Mouse (Mus musculus): ENCODE results near the gene Gm12248. TPM values are rescaled to one million over a fixed set of nuclear protein-coding genes. Genes with fewer than 3 reads are reported as not detected.

Gm12248 gene
- polyA plus RNA-seq (2012; rRNA removed), result 1.5 TPM in 2 replicates

- Histone ChIP-seq H3K36me3 (ENCODE audit: control insufficient read depth, insufficient read depth, low read length) (no peaks in the 10 kb centered on the region), H3K4me1 (ENCODE audit: control insufficient read depth, insufficient read depth, low read length) (peaks cover 3% of the 10 kb centered on the region; the same call in 1 of the 2 replicates), H3K4me3 (ENCODE audit: control insufficient read depth, low read depth, low read length) (peak within 1 kb of the TSS; percentile 38), H3K27me3 (ENCODE audit: control insufficient read depth, insufficient read depth, low read length) (no peaks in the 10 kb centered on the region), H3K27ac (ENCODE audit: control insufficient read depth, insufficient read depth, low read depth, low read length) (no peak within 1 kb of the TSS)
- TF ChIP-seq CTCF (IDR thresholded peaks at IDR 0.05; ENCODE audit: control insufficient read depth, insufficient read depth, insufficient replicate concordance, low read depth, low read length) (no peak), POLR2A (IDR thresholded peaks at IDR 0.05; ENCODE audit: control insufficient read depth, low read depth, low read length) (0 out of 2 replicates have a peak, but pooled peaks have one; percentile 37)
These were observed at the start of gene Gm12248 for GRCm38 (mm10) chr11:58093021-58093528. Gene Gm12248, minus strand, starts transcription at chr11:58093134.

GRCm38 (mm10) chr11:58139466-58139865 lies 46.5 kb upstream of the Gm12248 start:
- Histone ChIP-seq H3K4me3 (ENCODE audit: control insufficient read depth, low read depth, low read length) (no peak overlapping the region), H3K4me1 (ENCODE audit: control insufficient read depth, insufficient read depth, low read length) (no peaks in the 10 kb centered on the region), H3K27me3 (ENCODE audit: control insufficient read depth, insufficient read depth, low read length) (no peaks in the 10 kb centered on the region), H3K36me3 (ENCODE audit: control insufficient read depth, insufficient read depth, low read length) (peaks cover 6% of the 10 kb centered on the region), H3K27ac (ENCODE audit: control insufficient read depth, insufficient read depth, low read depth, low read length) (no peak overlapping the region)
- TF ChIP-seq POLR2A (IDR thresholded peaks at IDR 0.05; ENCODE audit: control insufficient read depth, low read depth, low read length) (no peak), CTCF (IDR thresholded peaks at IDR 0.05; ENCODE audit: control insufficient read depth, insufficient read depth, insufficient replicate concordance, low read depth, low read length) (no peak)

GRCm38 (mm10) chr11:58138821-58139220 lies 45.9 kb upstream of the Gm12248 start:
- Histone ChIP-seq H3K4me1 (ENCODE audit: control insufficient read depth, insufficient read depth, low read length) (no peaks in the 10 kb centered on the region), H3K27ac (ENCODE audit: control insufficient read depth, insufficient read depth, low read depth, low read length) (no peak overlapping the region), H3K36me3 (ENCODE audit: control insufficient read depth, insufficient read depth, low read length) (peaks cover 8% of the 10 kb centered on the region), H3K4me3 (ENCODE audit: control insufficient read depth, low read depth, low read length) (no peak overlapping the region), H3K27me3 (ENCODE audit: control insufficient read depth, insufficient read depth, low read length) (no peaks in the 10 kb centered on the region)
- TF ChIP-seq POLR2A (IDR thresholded peaks at IDR 0.05; ENCODE audit: control insufficient read depth, low read depth, low read length), result no peak
- no peak for TF ChIP-seq CTCF (IDR thresholded peaks at IDR 0.05; ENCODE audit: control insufficient read depth, insufficient read depth, insufficient replicate concordance, low read depth, low read length)

- Histone ChIP-seq H3K36me3 (ENCODE audit: control insufficient read depth, insufficient read depth, low read length) (peaks cover 8% of the 10 kb centered on the region), H3K4me1 (ENCODE audit: control insufficient read depth, insufficient read depth, low read length) (no peaks in the 10 kb centered on the region), H3K4me3 (ENCODE audit: control insufficient read depth, low read depth, low read length) (no peak overlapping the region), H3K27ac (ENCODE audit: control insufficient read depth, insufficient read depth, low read depth, low read length) (no peak overlapping the region), H3K27me3 (ENCODE audit: control insufficient read depth, insufficient read depth, low read length) (no peaks in the 10 kb centered on the region)
- TF ChIP-seq CTCF (IDR thresholded peaks at IDR 0.05; ENCODE audit: control insufficient read depth, insufficient read depth, insufficient replicate concordance, low read depth, low read length) (no peak), POLR2A (IDR thresholded peaks at IDR 0.05; ENCODE audit: control insufficient read depth, low read depth, low read length) (no peak)
These were observed 43.7 kb upstream of the Gm12248 start for GRCm38 (mm10) chr11:58136677-58137076.

GRCm38 (mm10) chr11:58135296-58135695 lies 42.4 kb upstream of the Gm12248 start:
- peaks cover 8% of the 10 kb centered on the region for H3K36me3 ChIP-seq (ENCODE audit: control insufficient read depth, insufficient read depth, low read length)
- no peaks in the 10 kb centered on the region for H3K27me3 ChIP-seq (ENCODE audit: control insufficient read depth, insufficient read depth, low read length)
- H3K27ac ChIP-seq (ENCODE audit: control insufficient read depth, insufficient read depth, low read depth, low read length), result no peak overlapping the region
- no peaks in the 10 kb centered on the region for H3K4me1 ChIP-seq (ENCODE audit: control insufficient read depth, insufficient read depth, low read length)
- no peak overlapping the region for H3K4me3 ChIP-seq (ENCODE audit: control insufficient read depth, low read depth, low read length)
- no peak for TF ChIP-seq CTCF (IDR thresholded peaks at IDR 0.05; ENCODE audit: control insufficient read depth, insufficient read depth, insufficient replicate concordance, low read depth, low read length)
- no peak for TF ChIP-seq POLR2A (IDR thresholded peaks at IDR 0.05; ENCODE audit: control insufficient read depth, low read depth, low read length)

GRCm38 (mm10) chr11:58134869-58135268 lies 41.9 kb upstream of the Gm12248 start:
- no peak for TF ChIP-seq CTCF (IDR thresholded peaks at IDR 0.05; ENCODE audit: control insufficient read depth, insufficient read depth, insufficient replicate concordance, low read depth, low read length)
- no peak for TF ChIP-seq POLR2A (IDR thresholded peaks at IDR 0.05; ENCODE audit: control insufficient read depth, low read depth, low read length)
- Histone ChIP-seq H3K36me3 (ENCODE audit: control insufficient read depth, insufficient read depth, low read length) (peaks cover 8% of the 10 kb centered on the region), H3K4me1 (ENCODE audit: control insufficient read depth, insufficient read depth, low read length) (no peaks in the 10 kb centered on the region)

GRCm38 (mm10) chr11:58132026-58132425 lies 39.1 kb upstream of the Gm12248 start:
- Histone ChIP-seq H3K27me3 (ENCODE audit: control insufficient read depth, insufficient read depth, low read length) (no peaks in the 10 kb centered on the region), H3K27ac (ENCODE audit: control insufficient read depth, insufficient read depth, low read depth, low read length) (no peak overlapping the region), H3K4me1 (ENCODE audit: control insufficient read depth, insufficient read depth, low read length) (no peaks in the 10 kb centered on the region), H3K36me3 (ENCODE audit: control insufficient read depth, insufficient read depth, low read length) (peaks cover 3% of the 10 kb centered on the region), H3K4me3 (ENCODE audit: control insufficient read depth, low read depth, low read length) (no peak overlapping the region)
- TF ChIP-seq POLR2A (IDR thresholded peaks at IDR 0.05; ENCODE audit: control insufficient read depth, low read depth, low read length) (no peak), CTCF (IDR thresholded peaks at IDR 0.05; ENCODE audit: control insufficient read depth, insufficient read depth, insufficient replicate concordance, low read depth, low read length) (no peak)

More at GRCm38 (mm10) chr11:58134869-58135268, 41.9 kb upstream of the Gm12248 start:
- Histone ChIP-seq H3K4me3 (ENCODE audit: control insufficient read depth, low read depth, low read length) (no peak overlapping the region), H3K27ac (ENCODE audit: control insufficient read depth, insufficient read depth, low read depth, low read length) (no peak overlapping the region), H3K27me3 (ENCODE audit: control insufficient read depth, insufficient read depth, low read length) (no peaks in the 10 kb centered on the region)

All from testis, adult 2 months (tissue).